Mouse (Mus musculus): ENCODE results near the gene Btf3l4.

The Btf3l4 gene

GRCm38 (mm10) chr4:108832916-108833827, at the start of gene Btf3l4:
Gene Btf3l4, minus strand, starts transcription at chr4:108833614.
- peak; percentile 95 to 97 for DNase-seq

DNA sequence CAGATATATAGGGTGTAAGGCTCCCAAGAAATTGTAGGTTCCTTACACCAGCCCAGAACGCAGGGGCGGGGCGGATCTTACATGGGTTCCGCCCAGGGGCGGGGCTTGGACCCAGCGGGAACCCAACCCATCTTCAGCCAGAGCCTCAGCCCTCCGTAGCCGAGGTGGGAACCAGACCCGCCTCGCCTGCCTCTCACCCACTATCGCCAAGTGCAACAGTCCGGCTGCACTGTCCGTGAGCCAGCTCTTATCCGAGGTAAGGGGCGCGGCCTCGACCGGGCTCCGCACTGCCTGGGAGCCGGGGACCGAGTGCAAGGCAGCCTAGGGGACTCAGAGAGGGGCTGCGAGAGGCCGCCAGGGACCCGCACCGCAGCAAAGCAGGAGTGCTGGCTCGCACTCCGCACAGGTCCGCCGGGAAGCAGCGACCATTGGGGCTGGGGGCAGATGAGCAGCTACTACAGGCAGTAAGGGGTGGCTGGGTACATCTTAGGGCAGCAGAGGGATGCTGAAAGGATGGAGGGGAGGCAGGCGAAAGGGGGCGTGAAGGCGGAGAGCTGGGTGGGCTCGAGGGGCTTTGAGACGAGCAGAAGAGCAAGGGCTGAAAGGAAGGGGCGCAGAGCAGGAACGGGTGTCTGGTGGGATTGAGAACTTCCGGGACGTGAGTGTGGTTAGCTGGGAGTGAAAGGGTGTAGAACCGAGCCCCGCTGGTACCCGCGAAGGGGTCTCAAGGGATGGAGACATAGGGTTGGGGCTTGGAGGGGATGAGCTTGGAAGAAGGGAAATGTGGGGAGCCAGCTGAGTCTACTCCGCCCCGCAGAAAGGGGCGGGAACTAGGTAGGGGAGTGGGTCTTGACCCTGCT, 45.8 kb upstream of the Btf3l4 start, which contains the start of gene Rab3b:
TSS of gene Rab3b (plus strand) at position 101 of the 860 bp plus-strand sequence.
- DNase-seq, result peak; percentile 75 to 79

DNA sequence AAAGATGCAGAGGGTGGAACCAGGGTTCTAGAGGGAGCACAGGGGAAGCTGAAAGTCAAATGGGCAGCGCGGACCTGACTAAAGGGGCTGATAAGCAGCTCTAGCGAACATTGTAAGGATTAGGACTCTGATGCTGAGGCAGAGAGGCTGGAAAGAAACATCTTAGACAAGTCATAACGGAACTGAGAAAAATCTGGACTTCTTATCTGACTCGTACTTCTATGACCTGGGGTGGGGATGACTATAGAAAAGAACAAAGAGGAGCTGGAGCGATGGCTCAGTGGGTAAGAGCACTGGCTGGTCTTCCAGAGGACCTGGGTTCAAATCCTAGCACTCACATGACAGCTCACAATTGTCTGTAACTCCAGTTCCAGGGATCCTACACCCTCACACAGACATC, 44.5 kb upstream of the Btf3l4 start:
- no peak for DNase-seq

- no peak for DNase-seq
Observed at GRCm38 (mm10) chr4:108873746-108874145, 40.3 kb upstream of the Btf3l4 start.

GRCm38 (mm10) chr4:108869730-108870374, 36.4 kb upstream of the Btf3l4 start:
- peak; percentile 94 to 97 for DNase-seq

- DNase-seq, result no peak
Observed at GRCm38 (mm10) chr4:108866806-108867205, 33.4 kb upstream of the Btf3l4 start.

- DNase-seq, result peak; percentile 64 to 69
Observed at GRCm38 (mm10) chr4:108848505-108848848, 15.1 kb upstream of the Btf3l4 start, which contains the start of gene A730015C16Rik. Gene A730015C16Rik, minus strand, starts transcription at chr4:108848619.

DNA sequence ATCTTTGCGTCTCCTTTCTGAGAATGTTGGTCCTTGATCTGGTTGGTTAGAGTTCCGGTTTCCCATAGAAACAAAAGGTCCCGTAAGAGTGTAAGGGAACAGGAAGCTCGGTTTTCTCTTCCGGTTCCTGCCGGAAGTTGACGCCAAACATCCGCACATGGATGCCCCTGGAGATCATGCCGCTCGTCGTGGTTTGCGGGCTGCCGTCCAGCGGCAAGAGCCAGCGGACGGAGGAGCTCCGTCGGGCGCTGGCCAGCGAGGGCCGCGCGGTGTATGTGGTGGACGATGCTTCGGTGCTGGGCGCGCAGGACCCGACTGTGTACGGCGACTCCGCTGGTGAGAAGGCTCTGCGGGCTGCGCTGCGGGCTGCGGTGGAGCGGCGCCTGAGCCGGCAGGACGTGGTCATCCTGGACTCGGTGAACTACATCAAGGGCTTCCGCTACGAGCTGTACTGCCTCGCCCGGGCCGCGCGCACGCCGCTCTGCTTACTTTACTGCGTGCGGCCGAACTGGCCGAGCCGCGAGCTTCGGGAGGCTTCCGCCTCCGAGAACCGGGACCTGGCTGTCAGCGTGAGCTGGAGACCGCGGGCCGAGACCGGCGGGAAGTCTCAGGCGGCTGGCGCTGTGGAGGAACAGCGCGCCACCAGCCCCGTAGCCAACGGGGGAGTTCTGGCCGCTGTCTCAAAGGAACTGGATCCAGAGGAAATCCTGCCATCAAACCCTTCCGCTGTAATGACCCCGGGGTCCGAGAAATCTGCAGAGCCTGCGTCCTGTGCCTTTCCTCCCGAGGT, 14.5 kb upstream of the Btf3l4 start, which contains the start of gene Kti12:
TSS of gene Kti12 (plus strand) at position 71 of the 790 bp plus-strand sequence.
- peak; percentile 89 to 90 for DNase-seq

- DNase-seq, result no peak
Observed at GRCm38 (mm10) chr4:108845824-108846569, 12.6 kb upstream of the Btf3l4 start.

DNA sequence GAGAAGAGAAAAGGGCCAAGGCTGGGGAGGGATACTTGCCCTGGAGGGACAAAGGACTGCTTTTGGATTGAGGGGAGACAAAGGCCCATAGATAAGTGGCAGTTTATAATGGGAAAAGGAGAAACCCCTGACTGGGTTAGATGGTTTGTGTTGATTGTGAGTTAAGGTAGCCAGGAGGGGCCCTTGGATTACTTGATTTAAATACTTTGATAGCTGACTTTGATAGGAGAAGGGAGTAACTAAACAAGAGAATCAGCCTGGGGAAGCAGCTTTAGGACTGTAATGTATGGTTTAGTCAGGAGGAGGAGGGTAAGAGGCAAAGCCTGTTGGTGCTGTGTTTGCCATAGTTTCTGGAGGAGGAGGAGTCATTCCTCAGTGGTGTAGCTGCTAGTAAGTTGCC, 9.9 kb upstream of the Btf3l4 start:
- DNase-seq, result no peak

GRCm38 (mm10) chr4:108841920-108842578, 8.6 kb upstream of the Btf3l4 start:
- no peak for DNase-seq

DNA sequence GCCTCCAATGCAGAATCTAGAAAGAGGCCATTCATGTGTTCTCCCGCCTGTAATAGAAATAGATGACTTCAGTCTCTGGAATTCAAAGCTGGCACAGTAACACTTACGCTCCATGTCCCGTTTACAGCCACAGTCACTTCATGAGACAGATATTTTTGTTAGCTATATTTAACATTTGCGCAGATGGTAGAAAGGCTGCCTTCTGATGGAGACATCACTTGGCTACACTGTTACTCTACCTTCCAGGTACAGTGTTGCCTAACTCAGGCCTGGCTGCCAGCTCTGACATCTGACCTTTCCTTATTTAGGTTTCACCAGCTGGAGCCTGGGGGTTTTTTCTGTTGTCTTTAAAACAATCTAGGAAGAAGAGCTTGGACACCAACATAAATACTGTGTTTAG, 4.6 kb upstream of the Btf3l4 start:
- DNase-seq, result no peak

- peak in 1 of 2 experiments; percentile 9 for DNase-seq
Observed at GRCm38 (mm10) chr4:108835496-108835895, 2.1 kb upstream of the Btf3l4 start.

- DNase-seq, result peak; percentile 51 to 53
Observed at GRCm38 (mm10) chr4:108834971-108835311, 1.5 kb upstream of the Btf3l4 start.

GRCm38 (mm10) chr4:108834115-108834970, 929 bp upstream of the Btf3l4 start, which contains the start of gene Txndc12:
Gene Txndc12, plus strand, starts transcription at chr4:108834601.
- peak; percentile 87 to 91 for DNase-seq

- no peak for DNase-seq
Observed at GRCm38 (mm10) chr4:108833828-108834114, 357 bp upstream of the Btf3l4 start.

GRCm38 (mm10) chr4:108830698-108831097, 2.7 kb downstream of the Btf3l4 start:
- no peak for DNase-seq

DNA sequence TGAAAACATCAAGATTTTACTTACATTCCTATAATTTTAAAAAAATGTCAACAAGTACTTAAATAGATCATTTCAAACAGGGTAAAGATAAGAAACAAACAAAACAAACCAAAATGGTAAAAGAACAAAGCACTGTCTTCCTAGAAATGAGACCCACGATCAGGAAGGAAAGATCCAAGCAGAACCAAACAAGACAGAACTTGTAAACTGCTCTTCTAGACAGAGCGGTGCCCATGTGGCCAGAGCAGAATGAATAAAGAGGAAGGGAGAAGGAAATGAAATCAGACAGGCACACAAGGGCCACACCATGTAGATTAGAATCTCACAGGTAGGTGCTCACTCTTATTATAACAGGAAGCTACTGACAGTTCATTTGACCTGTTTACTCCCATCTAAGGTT, 6.8 kb downstream of the Btf3l4 start:
- DNase-seq, result no peak

- DNase-seq, result no peak
Observed at GRCm38 (mm10) chr4:108826096-108826495, 7.3 kb downstream of the Btf3l4 start.

- DNase-seq, result no peak
Observed at GRCm38 (mm10) chr4:108825677-108826076, 7.7 kb downstream of the Btf3l4 start.

All from cerebellum, postnatal 10 days (tissue).